Mouse (Mus musculus) kidney, adult 2 months (tissue): ENCODE data around the gene Jade2.

ENCODE experiments used
- CTCF ChIP-seq: fragments of 200-500 bp; conservative IDR thresholded peaks from 2 replicates; pipeline ENCODE4 v1.5.1; 2011; ENCODE audit warnings: low read depth, mild to moderate bottlenecking, control low read depth, low read length, moderate library complexity, mixed read lengths; ENCODE audit not compliant: insufficient read depth, insufficient read length
- POLR2A ChIP-seq: fragments of 200-500 bp; IDR thresholded peaks from one replicate; pipeline ENCODE4 v1.6.1; 2011; ENCODE audit warnings: low read depth, low read length, control low read depth

DNA sequence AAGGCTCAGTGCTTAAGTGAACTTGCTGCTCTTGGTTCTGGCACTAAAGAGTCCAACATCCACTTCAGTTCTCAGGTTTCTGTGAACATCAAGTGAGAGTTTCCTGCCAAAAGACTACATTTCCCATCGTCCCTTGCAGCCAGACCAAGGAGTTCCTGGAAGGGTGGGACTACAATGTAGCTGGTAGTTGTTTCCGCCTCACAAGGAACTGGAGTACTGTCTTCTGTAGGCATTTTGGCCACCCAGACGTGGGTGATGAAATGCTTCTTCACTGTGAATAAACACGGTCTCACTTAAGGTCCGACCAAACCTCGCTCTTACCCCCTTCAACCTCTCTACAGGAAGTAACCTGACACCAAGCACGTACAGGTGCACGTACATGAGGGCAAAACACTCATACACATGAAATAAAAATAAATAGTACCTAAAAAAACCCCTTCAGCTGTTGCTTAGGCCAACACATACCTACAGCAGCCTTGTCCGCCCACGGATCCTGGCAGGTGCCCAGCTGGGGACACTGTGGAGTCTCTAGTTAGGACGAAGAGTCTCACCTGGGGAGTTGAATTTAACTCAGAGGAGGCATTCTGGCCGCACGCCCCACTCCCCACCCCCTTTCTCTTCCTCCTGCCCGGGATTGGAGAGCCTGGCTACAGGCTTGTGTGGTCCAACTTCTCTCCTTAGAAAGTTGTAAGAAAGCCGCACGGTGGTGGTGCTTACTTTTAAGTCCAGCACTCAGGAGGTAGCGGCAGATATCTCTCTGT, 52.1 kb downstream of the Jade2 start:
- no peak for TF ChIP-seq POLR2A
- no peak for TF ChIP-seq CTCF
